Mouse (Mus musculus): ENCODE data around the gene Ptpre.
"Not testable (repeated sequence)": the region's sequence is repeated elsewhere in the genome, so short reads cannot be mapped to it uniquely, and the experiment has no call there.

The Ptpre gene

GRCm38 (mm10) chr7:135650061-135650460, 112.8 kb downstream of the Ptpre start:
- no peak for DNase-seq

GRCm38 (mm10) chr7:135651831-135652511, 114.7 kb downstream of the Ptpre start:
- DNase-seq: no peak

- no peak for DNase-seq
These were observed 115.5 kb downstream of the Ptpre start for GRCm38 (mm10) chr7:135652781-135653180.

- DNase-seq: no peak
These were observed 116.3 kb downstream of the Ptpre start for GRCm38 (mm10) chr7:135653601-135654000.

- no peak for DNase-seq
These were observed 117.0 kb downstream of the Ptpre start for GRCm38 (mm10) chr7:135654288-135654687.

- no peak for DNase-seq
These were observed 117.8 kb downstream of the Ptpre start for GRCm38 (mm10) chr7:135655113-135655512.

- DNase-seq: no peak
These were observed 120.9 kb downstream of the Ptpre start for GRCm38 (mm10) chr7:135658150-135658549.

- DNase-seq: no peak
These were observed 122.1 kb downstream of the Ptpre start for GRCm38 (mm10) chr7:135659314-135659935.

GRCm38 (mm10) chr7:135660314-135660713, 123.0 kb downstream of the Ptpre start:
- no peak for DNase-seq

- no peak for DNase-seq
These were observed 126.9 kb downstream of the Ptpre start for GRCm38 (mm10) chr7:135664211-135664610.

GRCm38 (mm10) chr7:135666314-135666713, 129.0 kb downstream of the Ptpre start:
- DNase-seq: no peak

- peak; percentile 58 to 61 for DNase-seq
These were observed 131.8 kb downstream of the Ptpre start for GRCm38 (mm10) chr7:135668852-135669739.

- no peak for DNase-seq
These were observed 136.3 kb downstream of the Ptpre start for GRCm38 (mm10) chr7:135673576-135673975.

- no peak for DNase-seq
These were observed 139.4 kb downstream of the Ptpre start for GRCm38 (mm10) chr7:135676722-135677121.

GRCm38 (mm10) chr7:135680334-135680733, 143.1 kb downstream of the Ptpre start:
- DNase-seq: no peak

- DNase-seq: not testable (repeated sequence)
These were observed 146.8 kb downstream of the Ptpre start for GRCm38 (mm10) chr7:135684098-135684497.

GRCm38 (mm10) chr7:135684938-135685337, 147.7 kb downstream of the Ptpre start:
- no peak for DNase-seq

- no peak for DNase-seq
These were observed 152.1 kb downstream of the Ptpre start for GRCm38 (mm10) chr7:135689396-135689795.

- no peak for DNase-seq
These were observed 154.7 kb downstream of the Ptpre start for GRCm38 (mm10) chr7:135691941-135692340.

GRCm38 (mm10) chr7:135694130-135694529, 156.8 kb downstream of the Ptpre start:
- no peak for DNase-seq

- no peak for DNase-seq
These were observed 157.5 kb downstream of the Ptpre start for GRCm38 (mm10) chr7:135694796-135695195.

- no peak for DNase-seq
These were observed 158.8 kb downstream of the Ptpre start for GRCm38 (mm10) chr7:135696127-135696526.

- not testable (repeated sequence) for DNase-seq
These were observed 159.9 kb downstream of the Ptpre start for GRCm38 (mm10) chr7:135697021-135697740.
